Mouse (Mus musculus) heart, embryonic 11.5 days (tissue): ENCODE results near the gene Urm1. TPM values are rescaled to one million over a fixed set of nuclear protein-coding genes. Genes with fewer than 3 reads are reported as not detected.

Source experiments
- ATAC-seq: fragments of 200-750 bp; cut with Nextera tagmentation; replicated peaks from 2 replicates; pipeline ENCODE4 v1.8.0; 2017; ENCODE audit warnings: moderate library complexity; ENCODE audit not compliant: insufficient number of reproducible peaks, low FRiP score, low TSS enrichment
- H3K27ac ChIP-seq: fragments of 300-500 bp; sonication (generic); 2 replicates; pipeline ENCODE4 v1.5.1; 2014; ENCODE audit warnings: mild to moderate bottlenecking, low read depth, low read length
- H3K27me3 ChIP-seq: fragments of 300-500 bp; sonication (generic); 2 replicates; pipeline ENCODE4 v1.6.1; 2014; ENCODE audit warnings: mild to moderate bottlenecking, low read length, mixed read lengths; ENCODE audit not compliant: control insufficient read depth, insufficient read depth
- H3K36me3 ChIP-seq: fragments of 300-500 bp; sonication (generic); 2 replicates; pipeline ENCODE4 v1.6.1; 2014; ENCODE audit warnings: mild to moderate bottlenecking, low read length, moderate library complexity, mixed read lengths; ENCODE audit not compliant: control insufficient read depth, insufficient read depth
- H3K4me1 ChIP-seq: fragments of 300-500 bp; sonication (generic); 2 replicates; pipeline ENCODE4 v1.6.1; 2014; ENCODE audit warnings: low read length; ENCODE audit not compliant: control insufficient read depth, insufficient read depth
- H3K4me2 ChIP-seq: fragments of 300-500 bp; sonication (generic); 2 replicates; pipeline ENCODE4 v1.6.1; 2014; ENCODE audit warnings: mild to moderate bottlenecking, moderate library complexity
- H3K4me3 ChIP-seq: fragments of 300-500 bp; sonication (generic); 2 replicates; pipeline ENCODE4 v1.5.1; 2014; ENCODE audit warnings: low read depth, low read length
- H3K9ac ChIP-seq: fragments of 300-500 bp; sonication (generic); 2 replicates; pipeline ENCODE4 v1.6.1; 2014; ENCODE audit warnings: mild to moderate bottlenecking, low read depth, low read length, moderate library complexity
- H3K9me3 ChIP-seq: fragments of 300-500 bp; sonication (generic); replicated peaks from 2 replicates; pipeline ENCODE4 v1.6.1; 2016; ENCODE audit warnings: low read length; ENCODE audit not compliant: control insufficient read depth
- WGBS: fragments of 180-500 bp; shearing (Covaris S2); extraction: QIAGEN DNeasy Blood & Tissue Kit; methylation state at CpG from one replicate; pipeline ENCODE4 v1.1.7; 2014; ENCODE audit not compliant: insufficient replicate concordance; 5-methylcytosine and 5-hydroxymethylcytosine counted together
- polyA plus RNA-seq: library from polyadenylated mRNA; unstranded; fragments of >200 nt; fragmentation: Nextera tagmentation; extraction: Ambion mirVana; gene quantifications from 2 replicates; pipeline ENCODE4 v1.2.1, GENCODE M21; 2014

Gene Urm1
- polyA plus RNA-seq, 1 experiment from 2014 or later = 18.1 TPM

DNA sequence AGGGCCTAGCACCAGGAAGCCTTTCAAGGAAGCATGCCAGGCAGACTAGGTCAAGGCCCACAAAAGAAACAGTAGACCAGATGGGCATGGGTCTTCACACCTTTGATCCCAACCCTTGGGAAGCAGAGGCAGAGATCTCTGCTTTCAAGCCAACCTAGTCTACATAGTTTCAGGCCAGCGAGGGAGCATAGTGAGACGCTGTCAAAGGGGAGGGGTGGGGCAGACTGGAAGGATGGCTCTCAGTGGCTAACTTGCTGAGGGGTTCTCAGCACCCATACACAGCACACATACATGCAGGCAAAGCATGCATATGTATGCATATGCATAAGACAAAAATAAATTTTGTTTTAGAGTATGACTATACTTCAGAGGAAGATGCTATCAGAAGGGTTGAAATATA, 512 bp upstream of the Urm1 start:
- no peak for ATAC-seq
- H3K4me2 ChIP-seq = peak overlapping the region; percentile 84
- WGBS = 15% methylated on average over 2 of the region's 2 CpGs
- H3K27me3 ChIP-seq = no peaks in the 10 kb centered on the region
- H3K27ac ChIP-seq = 0 out of 2 replicates have a peak overlapping the region, but pooled peaks have one; percentile 10
- no peak overlapping the region; the same call in 1 of the 2 replicates for H3K4me3 ChIP-seq
- peaks cover 6% of the 10 kb centered on the region; the same call in 1 of the 2 replicates for H3K4me1 ChIP-seq
- no peak overlapping the region for H3K9ac ChIP-seq
- H3K36me3 ChIP-seq = peaks cover 4% of the 10 kb centered on the region; the same call in 1 of the 2 replicates
- no peaks in the 10 kb centered on the region for H3K9me3 ChIP-seq

DNA sequence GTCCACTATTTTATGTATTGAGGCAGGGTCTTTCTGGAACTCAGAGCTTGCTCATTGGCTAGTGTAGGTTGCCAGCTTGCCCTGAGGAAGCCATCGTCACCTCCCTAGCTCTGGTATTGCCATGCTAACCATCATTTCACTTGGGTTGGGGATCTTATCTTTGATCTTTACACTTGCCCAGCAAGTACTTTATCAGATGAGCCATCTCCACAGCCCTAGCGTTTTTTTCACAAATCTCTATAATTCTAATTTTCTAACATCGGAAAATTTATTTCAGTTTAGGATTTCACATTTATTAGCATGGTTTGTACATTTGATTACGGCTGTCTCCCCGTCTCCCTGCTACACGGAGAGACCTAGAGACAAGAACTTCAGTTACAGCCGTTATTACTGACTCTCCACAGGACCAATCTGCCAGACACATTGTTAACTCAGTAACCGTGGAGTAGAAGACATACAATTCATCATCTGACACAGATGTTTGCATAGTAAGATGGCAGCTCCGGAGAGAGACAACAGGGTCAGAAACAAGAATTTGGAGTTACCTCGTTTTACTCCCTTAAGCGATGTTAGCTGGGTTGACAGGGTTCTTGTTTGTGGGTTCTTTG, 6.5 kb downstream of the Urm1 start:
- H3K4me3 ChIP-seq = peak overlapping the region; percentile 88
- H3K4me2 ChIP-seq = peak overlapping the region; percentile 66
- 12% methylated on average over 11 of the region's 11 CpGs for WGBS
- no peaks in the 10 kb centered on the region for H3K36me3 ChIP-seq
- no peak for ATAC-seq
- peak overlapping the region; percentile 86 for H3K27ac ChIP-seq
- H3K9ac ChIP-seq = peak overlapping the region; percentile 89
- no peaks in the 10 kb centered on the region for H3K9me3 ChIP-seq
- no peaks in the 10 kb centered on the region for H3K27me3 ChIP-seq
- 0 out of 2 replicates have a peak, but pooled peaks cover 8% of the 10 kb centered on the region for H3K4me1 ChIP-seq

DNA sequence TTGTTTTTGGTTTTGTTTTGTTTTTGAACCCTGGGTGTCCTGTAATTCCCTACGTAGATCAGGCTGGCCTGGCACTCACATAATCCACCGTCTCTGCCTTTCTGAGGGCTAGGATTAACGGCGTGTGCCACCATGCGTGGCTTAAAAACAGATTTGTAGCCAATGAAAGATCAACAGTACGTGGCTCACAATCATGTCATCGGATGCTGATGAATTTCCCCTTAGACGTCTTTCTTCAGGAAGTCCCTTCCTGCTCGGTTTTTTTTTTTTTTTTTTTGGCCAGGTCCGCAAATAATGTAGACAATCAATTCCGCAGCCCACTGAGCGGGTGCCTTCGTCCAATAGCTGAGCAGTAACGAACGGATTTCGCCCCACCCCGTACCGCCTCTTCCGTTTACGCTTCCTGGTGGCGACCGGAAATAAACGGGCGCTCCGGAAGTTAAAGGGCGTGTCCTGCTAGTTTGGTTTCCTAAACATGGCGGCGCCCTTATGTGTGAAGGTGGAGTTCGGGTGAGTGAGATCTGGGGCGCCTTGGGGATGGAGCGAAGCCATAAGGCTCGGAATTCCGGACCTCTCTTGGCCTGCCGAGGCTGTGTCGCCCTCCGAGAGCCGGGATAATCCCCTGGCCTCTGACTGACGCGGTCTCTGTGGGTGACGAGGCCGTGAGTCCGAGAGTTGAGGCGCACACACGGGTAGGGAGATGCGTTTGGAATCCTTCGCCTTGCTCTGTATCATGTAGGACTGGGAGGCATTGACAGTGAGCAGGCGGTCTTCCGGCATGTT, 7.2 kb downstream of the Urm1 start:
- 0 out of 2 replicates have a peak, but pooled peaks cover 8% of the 10 kb centered on the region for H3K4me1 ChIP-seq
- peak; percentile 87 for ATAC-seq

DNA sequence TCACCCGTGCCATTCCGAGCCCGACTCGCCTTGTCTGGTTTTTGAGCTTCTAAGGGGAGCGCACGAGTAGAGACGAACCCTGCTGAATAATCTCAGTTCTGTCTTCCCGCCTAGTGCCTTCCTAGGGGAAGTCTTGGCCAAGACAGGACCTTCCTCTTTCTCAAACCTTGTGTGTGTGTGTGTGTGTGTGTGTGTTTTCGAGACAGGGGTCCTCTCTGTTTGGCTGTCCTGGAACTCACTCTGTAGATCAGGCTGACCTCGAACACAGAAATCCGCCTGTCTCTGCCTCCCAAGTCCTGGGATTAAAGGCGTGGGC, 7.8 kb downstream of the Urm1 start:
- no peaks in the 10 kb centered on the region for H3K9me3 ChIP-seq
- no peaks in the 10 kb centered on the region for H3K27me3 ChIP-seq
- peak overlapping the region; percentile 64; the same call in 1 of the 2 replicates for H3K27ac ChIP-seq
- peak overlapping the region; percentile 75 for H3K4me2 ChIP-seq
- peak overlapping the region; percentile 88 for H3K4me3 ChIP-seq
- H3K36me3 ChIP-seq = peaks cover 5% of the 10 kb centered on the region; the same call in 1 of the 2 replicates
- 4% methylated on average over 12 of the region's 12 CpGs for WGBS
- 0 out of 2 replicates have a peak, but pooled peaks cover 8% of the 10 kb centered on the region for H3K4me1 ChIP-seq
- no peak for ATAC-seq
- H3K9ac ChIP-seq = peak overlapping the region; percentile 89

More for the DNA sequence above, 7.2 kb downstream of the Urm1 start:
- WGBS = under 1% methylated on average over 48 of the region's 48 CpGs
- H3K9ac ChIP-seq = peak overlapping the region; percentile 89
- H3K36me3 ChIP-seq = 0 out of 2 replicates have a peak, but pooled peaks cover 3% of the 10 kb centered on the region
- H3K4me2 ChIP-seq = peak overlapping the region; percentile 75
- H3K9me3 ChIP-seq = no peaks in the 10 kb centered on the region
- H3K27ac ChIP-seq = peak overlapping the region; percentile 86
- peak overlapping the region; percentile 88 for H3K4me3 ChIP-seq
- no peaks in the 10 kb centered on the region for H3K27me3 ChIP-seq

DNA sequence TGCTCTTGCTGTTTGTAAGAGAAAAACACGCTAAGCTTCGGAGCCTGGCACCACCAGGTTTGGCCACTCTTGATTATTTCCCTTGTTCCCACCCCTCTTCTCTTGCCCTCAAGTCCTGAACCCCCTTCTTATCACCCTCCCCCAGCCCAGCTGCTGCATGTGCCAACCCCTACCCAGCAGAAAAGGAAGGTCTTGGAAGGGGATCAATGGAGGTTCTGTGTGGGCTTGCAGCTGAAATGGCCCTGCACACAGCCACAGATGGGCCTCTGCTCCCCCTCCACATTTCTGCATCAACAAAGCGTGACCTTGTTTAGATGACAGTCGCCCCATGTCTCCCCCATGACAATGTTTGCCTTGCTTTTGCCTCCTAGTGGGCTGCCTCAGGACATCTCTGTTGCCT, 11.2 kb downstream of the Urm1 start:
- no peak for ATAC-seq
- no peaks in the 10 kb centered on the region for H3K27me3 ChIP-seq
- no peak overlapping the region for H3K27ac ChIP-seq
- H3K9me3 ChIP-seq = no peaks in the 10 kb centered on the region
- H3K9ac ChIP-seq = no peak overlapping the region
- no peak overlapping the region for H3K4me3 ChIP-seq
- peaks cover 12% of the 10 kb centered on the region; the same call in 1 of the 2 replicates for H3K36me3 ChIP-seq
- H3K4me1 ChIP-seq = 0 out of 2 replicates have a peak, but pooled peaks cover 8% of the 10 kb centered on the region
- no peak overlapping the region for H3K4me2 ChIP-seq
- 85% methylated on average over 4 of the region's 4 CpGs for WGBS

DNA sequence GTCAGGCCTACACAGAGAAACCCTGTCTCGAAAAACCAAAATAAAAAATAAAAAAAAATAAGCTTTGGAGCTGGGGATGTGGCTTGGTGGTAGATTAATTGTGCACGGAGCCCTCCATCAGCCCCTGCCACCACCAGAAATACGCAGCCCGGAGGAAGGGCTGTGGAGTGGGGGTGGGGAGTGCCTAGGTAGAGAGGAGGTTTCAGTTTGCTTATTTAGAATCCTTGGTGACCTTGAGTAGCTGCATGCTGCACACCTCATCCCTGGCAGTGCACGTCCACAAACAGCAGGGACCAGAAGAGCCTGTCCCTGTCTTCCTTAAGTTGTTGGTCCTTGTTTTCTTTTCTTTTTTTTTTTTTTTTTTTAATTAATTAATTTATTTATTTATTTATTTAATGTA, 13.9 kb downstream of the Urm1 start:
- H3K4me2 ChIP-seq = no peak overlapping the region
- no peak for ATAC-seq
- H3K9ac ChIP-seq = no peak overlapping the region
- no peaks in the 10 kb centered on the region for H3K27me3 ChIP-seq
- WGBS = 93% methylated on average over 5 of the region's 5 CpGs
- H3K9me3 ChIP-seq = no peaks in the 10 kb centered on the region
- no peaks in the 10 kb centered on the region for H3K4me1 ChIP-seq
- no peak overlapping the region for H3K27ac ChIP-seq
- peaks cover 15% of the 10 kb centered on the region for H3K36me3 ChIP-seq
- no peak overlapping the region for H3K4me3 ChIP-seq

DNA sequence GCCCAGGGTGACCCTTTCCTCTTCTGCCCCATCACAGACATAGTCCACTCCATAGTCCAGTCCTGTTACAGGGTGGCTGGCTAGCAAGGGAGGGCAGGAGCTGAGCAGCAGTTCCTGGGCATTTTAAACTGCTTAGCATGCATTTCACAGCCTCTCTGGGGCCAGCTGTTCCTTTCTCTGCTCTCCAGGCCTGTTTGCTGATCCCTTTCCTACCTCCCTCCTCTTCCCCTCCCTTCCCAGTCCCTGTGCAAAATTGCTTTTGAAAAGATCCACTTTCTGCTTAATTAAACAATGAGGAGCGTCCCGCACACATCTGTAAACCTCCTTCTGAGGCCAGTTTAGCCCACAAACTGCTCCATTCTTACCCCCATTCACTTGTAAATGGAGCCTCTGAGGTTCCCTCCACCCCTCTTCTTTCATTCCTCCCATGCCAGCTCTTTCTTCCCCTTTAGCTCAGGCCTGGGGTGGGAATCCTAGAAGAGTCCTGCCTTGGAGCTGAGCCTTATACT, 15.6 kb downstream of the Urm1 start:
- Histone ChIP-seq H3K36me3 (peaks cover 18% of the 10 kb centered on the region), H3K4me1 (no peaks in the 10 kb centered on the region), H3K9me3 (no peaks in the 10 kb centered on the region), H3K9ac (no peak overlapping the region), H3K4me3 (no peak overlapping the region), H3K27ac (no peak overlapping the region), H3K4me2 (no peak overlapping the region), H3K27me3 (no peaks in the 10 kb centered on the region)
- 71% methylated on average over 2 of the region's 2 CpGs for WGBS
- no peak for ATAC-seq

DNA sequence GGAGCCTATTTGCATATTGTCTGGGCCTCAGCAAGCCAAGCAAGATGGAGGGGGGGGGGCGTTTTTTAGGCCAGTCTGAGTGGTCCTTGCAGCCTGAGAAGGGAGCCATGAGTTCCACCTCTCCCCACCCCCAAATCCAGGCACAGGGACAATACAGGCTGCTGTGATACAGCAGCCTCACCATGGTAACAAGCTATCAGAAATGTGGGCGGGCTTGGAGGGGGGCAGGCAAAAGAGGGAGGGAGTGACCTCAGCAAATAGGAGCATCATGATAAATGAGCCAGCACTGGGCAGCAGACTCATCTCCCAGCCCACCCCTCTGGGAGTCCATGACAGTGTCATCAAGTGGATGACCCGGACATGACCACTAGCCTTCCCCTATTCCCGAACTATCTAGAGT, 19.6 kb downstream of the Urm1 start:
- no peak for ATAC-seq
- Histone ChIP-seq H3K9ac (no peak overlapping the region), H3K36me3 (peaks cover 23% of the 10 kb centered on the region), H3K27ac (no peak overlapping the region), H3K4me2 (no peak overlapping the region), H3K4me3 (no peak overlapping the region), H3K27me3 (peaks cover 19% of the 10 kb centered on the region), H3K4me1 (no peaks in the 10 kb centered on the region), H3K9me3 (no peaks in the 10 kb centered on the region)
- WGBS = 37% methylated on average over 4 of the region's 4 CpGs
